Mouse (Mus musculus) left cerebral cortex, adult 2 months (tissue): ENCODE measurements around the gene Slco2a1. TPM values are rescaled to one million over a fixed set of nuclear protein-coding genes. Genes with fewer than 3 reads are reported as not detected.

ENCODE experiments used
- DNase-seq, 2 experiments: peaks; one replicate each; pipeline ENCODE4 v3.0.0; 2021 to 2022; ENCODE audit warnings: low spot score in 2 of 2, mixed read lengths in 1 of 2; ENCODE audit errors: extremely low spot score in 1 of 2
- H3K27ac ChIP-seq: fragments of 200-600 bp; 2 replicates; pipeline ENCODE4 v1.8.1; 2022
- H3K4me3 ChIP-seq: fragments of 200-600 bp; 2 replicates; pipeline ENCODE4 v1.8.1; 2022
- CTCF ChIP-seq: fragments of 200-600 bp; IDR thresholded peaks from 2 replicates; pipeline ENCODE4 v1.8.1; 2022; ENCODE audit warnings: antibody characterized with exemption, mild to moderate bottlenecking, moderate library complexity
- intact Hi-C: fragments of 180-260 bp; cut with DNase I; formaldehyde crosslinking; loops from one replicate; pipeline ENCODE4 v1.15.1; 2025
- total RNA-seq, 2 experiments: library from RNA; stranded (reverse); gene quantifications; 2 replicates each; pipeline ENCODE4 v1.2.3; 2021

The Slco2a1 gene
- total RNA-seq, 2 experiments from 2014 or later = 0.89 to 1.2 TPM

- intact Hi-C loops = no loop called here
- DNase-seq = no peak
- Histone ChIP-seq H3K4me3 (no peak overlapping the region), H3K27ac (no peak overlapping the region)
- no peak for TF ChIP-seq CTCF
Measured at GRCm38 (mm10) chr9:102964644-102965043, 23.9 kb upstream of the Slco2a1 start.

GRCm38 (mm10) chr9:102972393-102973050 is 16.0 kb upstream of the Slco2a1 start:
- DNase-seq = no peak
- intact Hi-C loops = loop anchor here (10.0 kb wide), 1 partner anchor 282 kb away; no protein-coding TSS in a partner anchor
- TF ChIP-seq CTCF = no peak
- Histone ChIP-seq H3K4me3 (no peak overlapping the region), H3K27ac (no peak overlapping the region)

- TF ChIP-seq CTCF = no peak
- Histone ChIP-seq H3K4me3 (no peak overlapping the region), H3K27ac (no peak overlapping the region)
- intact Hi-C loops = loop anchor here (10.0 kb wide), 1 partner anchor 279 kb away; no protein-coding TSS in a partner anchor
- DNase-seq = no peak
Measured at GRCm38 (mm10) chr9:102975887-102976286, 12.6 kb upstream of the Slco2a1 start.

- intact Hi-C loops = loop anchor here (10.0 kb wide), 1 partner anchor 278 kb away; no protein-coding TSS in a partner anchor
- Histone ChIP-seq H3K27ac (no peak overlapping the region), H3K4me3 (no peak overlapping the region)
- DNase-seq = no peak
- TF ChIP-seq CTCF = no peak
Measured at GRCm38 (mm10) chr9:102977090-102977489, 11.4 kb upstream of the Slco2a1 start.

- H3K27ac ChIP-seq = no peak overlapping the region
- intact Hi-C loops = loop anchor here (10.0 kb wide), 1 partner anchor 277 kb away; no protein-coding TSS in a partner anchor
- DNase-seq = no peak
- no peak overlapping the region for H3K4me3 ChIP-seq
- TF ChIP-seq CTCF = no peak
Measured at GRCm38 (mm10) chr9:102977791-102978492, 10.6 kb upstream of the Slco2a1 start.

GRCm38 (mm10) chr9:102979011-102979700 is 9.4 kb upstream of the Slco2a1 start:
- no peak for DNase-seq
- TF ChIP-seq CTCF = no peak
- intact Hi-C loops = loop anchor here (10.0 kb wide), 1 partner anchor 276 kb away; no protein-coding TSS in a partner anchor
- no peak overlapping the region for H3K4me3 ChIP-seq
- no peak overlapping the region for H3K27ac ChIP-seq

- DNase-seq = no peak
- intact Hi-C loops = loop anchor here (10.0 kb wide), 1 partner anchor 275 kb away; no protein-coding TSS in a partner anchor
- H3K27ac ChIP-seq = no peak overlapping the region
- TF ChIP-seq CTCF = no peak
- no peak overlapping the region for H3K4me3 ChIP-seq
Measured at GRCm38 (mm10) chr9:102979956-102980355, 8.6 kb upstream of the Slco2a1 start.

GRCm38 (mm10) chr9:102980420-102980819 is 8.1 kb upstream of the Slco2a1 start:
- intact Hi-C loops = no loop called here
- DNase-seq = no peak
- Histone ChIP-seq H3K27ac (no peak overlapping the region), H3K4me3 (no peak overlapping the region)
- TF ChIP-seq CTCF = no peak

GRCm38 (mm10) chr9:102981791-102982190 is 6.7 kb upstream of the Slco2a1 start:
- intact Hi-C loops = no loop called here
- no peak for TF ChIP-seq CTCF
- Histone ChIP-seq H3K4me3 (no peak overlapping the region), H3K27ac (no peak overlapping the region)
- no peak for DNase-seq

GRCm38 (mm10) chr9:102982376-102982775 is 6.1 kb upstream of the Slco2a1 start:
- Histone ChIP-seq H3K4me3 (no peak overlapping the region), H3K27ac (no peak overlapping the region)
- no peak for DNase-seq
- TF ChIP-seq CTCF = no peak
- intact Hi-C loops = no loop called here

GRCm38 (mm10) chr9:102985111-102985510 is 3.4 kb upstream of the Slco2a1 start:
- Histone ChIP-seq H3K27ac (no peak overlapping the region), H3K4me3 (no peak overlapping the region)
- no peak for TF ChIP-seq CTCF
- DNase-seq = no peak
- intact Hi-C loops = no loop called here

GRCm38 (mm10) chr9:102985939-102986338 is 2.6 kb upstream of the Slco2a1 start:
- intact Hi-C loops = no loop called here
- Histone ChIP-seq H3K4me3 (no peak overlapping the region), H3K27ac (no peak overlapping the region)
- TF ChIP-seq CTCF = no peak
- DNase-seq = no peak
